Mouse (Mus musculus): ENCODE results near the gene Myo18b.

DNA sequence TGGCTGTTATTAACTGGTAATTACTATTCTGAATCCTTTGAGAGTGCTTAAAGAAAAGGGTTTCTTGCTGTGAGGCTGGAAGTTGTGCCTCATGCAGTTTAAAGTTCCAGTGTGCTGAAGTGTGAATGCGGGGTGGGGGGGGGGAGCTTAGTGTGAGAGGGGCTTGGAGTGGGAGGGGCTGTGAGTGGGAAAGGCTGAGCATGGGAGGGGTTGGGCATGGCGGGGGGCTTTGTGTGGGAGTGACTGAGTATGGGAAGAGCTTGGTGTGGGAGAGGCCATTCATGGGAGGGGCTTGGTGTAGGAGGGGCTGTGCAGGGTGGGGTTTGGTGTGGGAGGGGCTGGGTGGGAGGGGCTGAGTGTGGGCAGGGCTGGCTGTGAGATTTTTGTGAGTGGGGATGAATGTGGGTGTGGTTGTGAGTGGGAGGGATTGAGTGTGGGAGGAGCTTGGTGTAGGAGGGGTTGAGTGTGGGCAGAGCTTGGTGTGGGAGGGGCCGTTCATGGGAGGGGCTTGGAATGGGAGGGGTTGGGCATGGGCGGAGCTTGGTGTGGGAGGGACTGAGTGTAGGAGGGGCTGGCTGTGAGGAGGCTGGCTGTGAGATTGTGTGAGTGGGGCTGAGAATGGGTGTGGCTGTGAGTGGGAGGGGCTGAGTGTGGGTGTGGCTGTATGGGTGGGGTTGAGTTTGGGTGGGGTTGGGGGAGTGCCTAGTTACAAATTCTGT, 208.9 kb downstream of the Myo18b start:
- TF ChIP-seq CTCF (IDR thresholded peaks at IDR 0.05; ENCODE audit: control insufficient read depth, insufficient read depth, low read length): no peak
- TF ChIP-seq POLR2A (IDR thresholded peaks at IDR 0.05; ENCODE audit: borderline replicate concordance, control insufficient read depth, low read depth, low read length): no peak
